Mouse (Mus musculus): Measurements from ENCODE around the gene Aox4.

DNA sequence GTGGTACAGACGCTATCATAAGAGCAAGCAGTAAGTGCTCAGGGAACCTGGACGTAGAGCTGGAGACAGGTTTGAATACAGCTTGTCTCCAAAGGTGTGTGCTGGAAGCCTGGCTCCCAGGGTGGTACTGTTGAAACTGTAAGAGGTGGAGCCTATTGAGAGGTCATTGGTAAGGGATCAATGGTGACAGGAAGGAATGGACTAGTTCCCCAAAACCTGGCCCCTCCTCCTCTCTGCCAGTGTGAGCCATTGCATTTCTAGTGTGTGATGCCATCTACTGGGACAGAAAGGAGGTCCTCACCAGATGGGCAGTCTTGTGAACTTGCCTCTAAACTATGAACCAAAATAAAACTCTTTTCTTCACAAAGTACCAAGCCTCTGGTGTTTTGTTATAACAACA, 58.0 kb downstream of the Aox4 start:
- no peak for TF ChIP-seq POLR2A (IDR thresholded peaks at IDR 0.05; ENCODE audit: borderline replicate concordance, extremely low read depth, low read depth, low read length)
- TF ChIP-seq CTCF (IDR thresholded peaks at IDR 0.05; ENCODE audit: insufficient read depth, low read length): no peak
